Mouse (Mus musculus) heart, postnatal 0 days (tissue): Measurements from ENCODE around the gene Nupl2. TPM values are rescaled to one million over a fixed set of nuclear protein-coding genes. Genes with fewer than 3 reads are reported as not detected.

Source experiments
- ATAC-seq: fragments of 200-750 bp; cut with Nextera tagmentation; 2 replicates; pipeline ENCODE4 v1.8.0; 2017; ENCODE audit warnings: low read depth, moderate number of reproducible peaks, moderate library complexity; ENCODE audit not compliant: insufficient read depth
- DNase-seq: peaks from one replicate; pipeline ENCODE4 v3.0.0-alpha.2; 2016; ENCODE audit warnings: low spot score
- H3K27ac ChIP-seq: fragments of 300-500 bp; sonication (generic); 2 replicates; pipeline ENCODE4 v1.5.1; 2014; ENCODE audit warnings: low read depth, mild to moderate bottlenecking
- H3K27me3 ChIP-seq: fragments of 300-500 bp; sonication (generic); 2 replicates; pipeline ENCODE4 v1.6.1; 2014; ENCODE audit warnings: low read length, mixed read lengths; ENCODE audit not compliant: control insufficient read depth, insufficient read depth
- H3K36me3 ChIP-seq: fragments of 300-500 bp; sonication (generic); replicated peaks from 2 replicates; pipeline ENCODE4 v1.6.1; 2014; ENCODE audit warnings: low read length, mixed read lengths; ENCODE audit not compliant: control insufficient read depth, insufficient read depth
- H3K4me1 ChIP-seq: fragments of 300-500 bp; sonication (generic); 2 replicates; pipeline ENCODE4 v1.6.1; 2014; ENCODE audit warnings: antibody characterized with exemption; ENCODE audit not compliant: control insufficient read depth, insufficient read depth
- H3K4me2 ChIP-seq: fragments of 300-500 bp; sonication (generic); 2 replicates; pipeline ENCODE4 v1.6.1; 2014; ENCODE audit warnings: low read depth, mild to moderate bottlenecking, low read length, moderate library complexity
- H3K4me3 ChIP-seq: fragments of 300-500 bp; sonication (generic); 2 replicates; pipeline ENCODE4 v1.5.1; 2014; ENCODE audit warnings: low read depth, low read length
- H3K9ac ChIP-seq: fragments of 300-500 bp; sonication (generic); replicated peaks from 2 replicates; pipeline ENCODE4 v1.6.1; 2014; ENCODE audit warnings: low read depth, low read length, mixed read lengths
- H3K9me3 ChIP-seq: fragments of 300-500 bp; sonication (generic); replicated peaks from 2 replicates; pipeline ENCODE4 v1.6.1; 2016; ENCODE audit warnings: low read length; ENCODE audit not compliant: control insufficient read depth
- CTCF ChIP-seq: IDR thresholded peaks from 2 replicates; pipeline ENCODE4 v1.5.1; 2016; ENCODE audit warnings: antibody characterized with exemption, control low read depth, low read depth
- EP300 ChIP-seq: IDR thresholded peaks from 2 replicates; pipeline ENCODE4 v1.6.1; 2016; ENCODE audit warnings: antibody characterized with exemption, low read depth
- WGBS: fragments of 180-500 bp; shearing (Covaris S2); extraction: QIAGEN DNeasy Blood & Tissue Kit; methylation state at CpG from one replicate; pipeline ENCODE4 v1.1.7; 2014; 5-methylcytosine and 5-hydroxymethylcytosine counted together
- polyA plus RNA-seq: library from polyadenylated mRNA; unstranded; fragments of >200 nt; fragmentation: Nextera tagmentation; extraction: Ambion mirVana; gene quantifications from 2 replicates; pipeline ENCODE4 v1.2.1, GENCODE M21; 2015
- total RNA-seq: library from RNA; depleted of rRNA; stranded (reverse); fragments of >200 nt; gene quantifications from 2 replicates; pipeline ENCODE4 v1.2.3, GENCODE M21; 2014; ENCODE audit warnings: low replicate concordance

Gene Nupl2
- total and polyA plus RNA-seq, 2 experiments from 2014 or later: 7.3 to 11.5 TPM

- Histone ChIP-seq H3K27me3 (no peaks in the 10 kb centered on the region), H3K9me3 (no peaks in the 10 kb centered on the region), H3K36me3 (peaks cover 60% of the 10 kb centered on the region), H3K4me3 (no peak overlapping the region), H3K9ac (no peak overlapping the region), H3K27ac (no peak overlapping the region), H3K4me1 (no peaks in the 10 kb centered on the region), H3K4me2 (no peak overlapping the region)
- no peak for DNase-seq
- ATAC-seq: no peak
- no peak for TF ChIP-seq EP300
- TF ChIP-seq CTCF: no peak
These were observed 7.3 kb downstream of the Nupl2 start for GRCm38 (mm10) chr5:24172092-24172491.

GRCm38 (mm10) chr5:24181514-24182295 is 16.9 kb downstream of the Nupl2 start:
- Histone ChIP-seq H3K27ac (peak overlapping the region; percentile 76), H3K9ac (no peak overlapping the region), H3K36me3 (peaks cover 44% of the 10 kb centered on the region), H3K4me3 (no peak overlapping the region), H3K27me3 (no peaks in the 10 kb centered on the region), H3K4me2 (peak overlapping the region; percentile 39), H3K9me3 (no peaks in the 10 kb centered on the region), H3K4me1 (0 out of 2 replicates have a peak, but pooled peaks cover 6% of the 10 kb centered on the region)
- 56% methylated on average over 16 of the region's 16 CpGs for WGBS
- no peak for TF ChIP-seq EP300
- TF ChIP-seq CTCF: no peak
- peak; percentile 69 for ATAC-seq
- DNase-seq: peak; percentile 39

GRCm38 (mm10) chr5:24182296-24182734 is 17.6 kb downstream of the Nupl2 start:
- 56% methylated on average over 9 of the region's 9 CpGs for WGBS
- ATAC-seq (peak; percentile 83), DNase-seq (peak; percentile 22)
- Histone ChIP-seq H3K9me3 (no peaks in the 10 kb centered on the region), H3K9ac (no peak overlapping the region), H3K4me1 (0 out of 2 replicates have a peak, but pooled peaks cover 6% of the 10 kb centered on the region), H3K4me2 (peak overlapping the region; percentile 39), H3K4me3 (no peak overlapping the region), H3K27ac (peak overlapping the region; percentile 76), H3K36me3 (peaks cover 42% of the 10 kb centered on the region), H3K27me3 (no peaks in the 10 kb centered on the region)
- TF ChIP-seq CTCF (no peak), EP300 (no peak)

GRCm38 (mm10) chr5:24183096-24183495 is 18.3 kb downstream of the Nupl2 start:
- Histone ChIP-seq H3K27me3 (no peaks in the 10 kb centered on the region), H3K9ac (no peak overlapping the region), H3K4me2 (no peak overlapping the region), H3K4me1 (0 out of 2 replicates have a peak, but pooled peaks cover 6% of the 10 kb centered on the region), H3K27ac (peak overlapping the region; percentile 76; the same call in 1 of the 2 replicates), H3K4me3 (no peak overlapping the region), H3K9me3 (no peaks in the 10 kb centered on the region), H3K36me3 (peaks cover 36% of the 10 kb centered on the region)
- WGBS: 94% methylated on average over 6 of the region's 6 CpGs
- DNase-seq (no peak), ATAC-seq (no peak)
- TF ChIP-seq EP300 (no peak), CTCF (no peak)

- Histone ChIP-seq H3K9ac (no peak overlapping the region), H3K36me3 (peaks cover 30% of the 10 kb centered on the region), H3K4me1 (0 out of 2 replicates have a peak, but pooled peaks cover 6% of the 10 kb centered on the region), H3K27me3 (no peaks in the 10 kb centered on the region), H3K4me2 (no peak overlapping the region), H3K9me3 (no peaks in the 10 kb centered on the region), H3K27ac (no peak overlapping the region), H3K4me3 (no peak overlapping the region)
- TF ChIP-seq CTCF: no peak
- no peak for TF ChIP-seq EP300
- no peak for DNase-seq
- 91% methylated on average over 5 of the region's 5 CpGs for WGBS
- no peak for ATAC-seq
These were observed 19.2 kb downstream of the Nupl2 start for GRCm38 (mm10) chr5:24184011-24184410.

GRCm38 (mm10) chr5:24188476-24188875 is 23.7 kb downstream of the Nupl2 start:
- Histone ChIP-seq H3K36me3 (peaks cover 9% of the 10 kb centered on the region; the same call in 1 of the 2 replicates), H3K4me2 (no peak overlapping the region), H3K4me3 (no peak overlapping the region), H3K9ac (no peak overlapping the region), H3K27me3 (no peaks in the 10 kb centered on the region), H3K4me1 (no peaks in the 10 kb centered on the region), H3K9me3 (no peaks in the 10 kb centered on the region), H3K27ac (no peak overlapping the region)
- DNase-seq: no peak
- no peak for ATAC-seq
- 73% methylated on average over 4 of the region's 4 CpGs for WGBS
- no peak for TF ChIP-seq EP300
- no peak for TF ChIP-seq CTCF
